Mouse (Mus musculus): ENCODE results near the gene Gstk1.

Gstk1 gene

DNA sequence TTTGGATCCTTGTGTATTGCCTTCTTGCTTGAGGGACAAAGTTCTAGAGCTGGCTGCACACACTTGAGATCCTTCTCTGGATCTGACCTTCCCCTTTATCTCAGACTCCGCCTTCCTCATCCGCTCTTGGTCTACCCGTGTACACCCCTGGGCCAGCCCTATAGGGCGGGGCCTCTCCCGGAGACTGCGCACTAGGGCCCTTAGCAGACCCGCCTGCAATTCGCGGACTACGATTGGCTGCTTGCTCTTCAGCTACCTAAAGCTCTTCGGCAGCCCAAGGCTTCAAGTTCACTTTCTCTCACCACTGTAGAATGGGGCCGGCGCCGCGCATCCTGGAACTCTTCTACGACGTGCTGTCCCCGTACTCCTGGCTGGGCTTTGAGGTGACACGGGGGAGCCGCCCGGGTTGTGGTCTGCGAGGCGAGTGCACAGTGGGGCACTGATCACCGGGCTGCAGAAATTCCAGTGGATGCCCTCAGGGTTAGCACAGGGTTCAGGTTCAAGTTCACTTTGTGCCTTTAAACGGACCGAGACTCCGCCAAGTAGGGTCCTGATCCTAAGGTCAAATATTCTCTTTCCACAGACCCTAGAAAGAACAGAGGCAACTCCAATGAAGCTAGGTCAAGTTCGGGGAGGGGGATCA lies at the start of gene Gstk1:
Gene Gstk1, plus strand, starts transcription at position 225 of the 643 bp plus-strand sequence.
- peak; percentile 92 to 94 for DNase-seq

DNA sequence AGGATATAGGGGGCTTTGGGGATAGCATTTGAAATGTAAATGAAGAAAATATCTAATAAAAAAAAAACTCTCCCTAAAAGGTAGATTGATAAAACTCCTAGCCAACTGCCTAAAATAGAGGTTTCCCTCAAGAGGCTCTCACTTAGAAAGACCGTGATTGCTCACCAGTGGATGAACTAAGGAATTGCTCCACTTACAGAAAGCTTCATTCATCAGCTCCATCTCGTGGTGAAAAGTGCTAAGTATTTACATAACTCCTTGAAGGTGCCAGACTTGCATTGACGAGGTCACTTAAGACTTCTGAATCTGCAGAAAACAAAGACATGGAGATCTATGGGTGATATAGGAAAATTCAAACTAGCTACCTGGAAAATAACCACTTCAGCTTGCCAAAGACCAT lies 48.0 kb upstream of the Gstk1 start:
- no peak for DNase-seq

DNA sequence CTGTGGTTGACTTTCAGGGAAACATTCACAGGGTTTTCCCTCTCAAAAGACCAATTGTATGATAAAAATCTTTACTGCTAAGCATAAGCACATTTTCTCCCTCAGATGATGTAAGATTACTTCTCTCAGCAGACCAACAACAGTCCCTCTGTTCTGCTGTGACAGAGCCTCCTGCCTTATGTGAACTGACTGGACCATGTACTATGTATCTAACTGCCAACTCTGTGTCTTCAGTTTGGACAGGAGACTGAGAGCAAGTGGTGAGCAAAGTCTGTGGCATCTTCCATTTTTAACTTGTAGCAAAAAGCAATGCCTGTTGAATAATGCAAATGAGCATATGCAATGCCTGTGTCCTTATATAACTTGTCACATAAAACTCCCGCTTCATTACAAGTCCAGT lies 46.2 kb upstream of the Gstk1 start:
- DNase-seq = no peak

DNA sequence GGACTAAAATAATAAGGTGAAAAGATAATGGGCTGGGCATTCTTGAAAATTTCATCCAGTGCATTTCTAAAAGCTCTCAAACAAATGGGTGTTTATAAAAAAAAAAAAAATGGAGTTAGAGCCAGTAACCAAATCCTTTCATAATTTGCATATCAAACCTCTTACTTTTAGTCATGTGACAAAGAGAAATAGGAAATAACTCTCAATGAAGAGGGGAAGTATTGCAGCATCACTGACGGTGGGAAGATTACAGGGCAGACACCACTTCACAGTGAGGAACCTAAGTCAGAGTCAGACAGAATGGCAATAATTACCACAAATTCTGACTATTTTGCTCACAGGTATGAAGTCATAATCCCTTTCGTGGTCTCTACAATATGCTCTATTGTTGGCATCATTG lies 30.7 kb upstream of the Gstk1 start, which contains the start of gene Tas2r144:
Gene Tas2r144, plus strand, starts transcription at position 301 of the 400 bp plus-strand sequence.
- DNase-seq = no peak

DNA sequence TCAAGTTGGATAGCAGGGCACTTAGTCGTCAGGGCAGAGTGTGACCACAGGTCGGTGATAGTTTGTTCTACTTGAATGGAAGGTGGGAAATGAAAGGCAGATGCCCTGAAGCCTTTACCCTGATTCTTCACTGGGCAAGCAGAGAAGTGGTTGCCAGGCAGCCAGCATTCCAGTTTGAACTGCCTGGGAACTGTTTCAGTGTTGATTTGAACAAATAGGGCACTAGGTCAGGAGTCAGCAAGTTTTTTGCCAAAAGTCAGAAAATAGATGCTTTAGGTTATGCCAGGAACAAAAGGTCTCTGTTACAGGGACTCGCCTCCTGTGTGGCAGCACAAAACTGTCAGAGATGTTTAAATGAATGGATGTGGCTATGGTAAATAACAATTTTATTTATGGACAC lies 23.4 kb upstream of the Gstk1 start:
- DNase-seq = no peak

DNA sequence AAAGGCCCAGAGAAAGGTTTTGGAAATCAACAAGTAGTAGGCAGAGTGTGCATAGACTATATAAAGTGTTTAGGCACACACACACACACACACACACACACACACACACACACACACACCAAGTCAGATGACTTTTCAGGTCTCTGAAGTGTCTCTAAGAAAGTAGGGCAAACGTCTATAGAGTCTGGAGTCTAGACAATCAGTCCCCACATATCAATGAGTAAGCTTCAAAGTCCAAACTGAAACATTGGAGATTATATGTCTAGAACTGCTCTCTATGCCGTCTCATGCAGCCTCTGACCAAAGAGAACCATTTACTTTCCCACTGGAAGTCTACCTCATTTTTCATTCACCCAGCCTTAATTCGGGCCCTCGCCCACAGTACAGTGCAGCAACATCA lies 20.7 kb upstream of the Gstk1 start:
- DNase-seq = no peak

DNA sequence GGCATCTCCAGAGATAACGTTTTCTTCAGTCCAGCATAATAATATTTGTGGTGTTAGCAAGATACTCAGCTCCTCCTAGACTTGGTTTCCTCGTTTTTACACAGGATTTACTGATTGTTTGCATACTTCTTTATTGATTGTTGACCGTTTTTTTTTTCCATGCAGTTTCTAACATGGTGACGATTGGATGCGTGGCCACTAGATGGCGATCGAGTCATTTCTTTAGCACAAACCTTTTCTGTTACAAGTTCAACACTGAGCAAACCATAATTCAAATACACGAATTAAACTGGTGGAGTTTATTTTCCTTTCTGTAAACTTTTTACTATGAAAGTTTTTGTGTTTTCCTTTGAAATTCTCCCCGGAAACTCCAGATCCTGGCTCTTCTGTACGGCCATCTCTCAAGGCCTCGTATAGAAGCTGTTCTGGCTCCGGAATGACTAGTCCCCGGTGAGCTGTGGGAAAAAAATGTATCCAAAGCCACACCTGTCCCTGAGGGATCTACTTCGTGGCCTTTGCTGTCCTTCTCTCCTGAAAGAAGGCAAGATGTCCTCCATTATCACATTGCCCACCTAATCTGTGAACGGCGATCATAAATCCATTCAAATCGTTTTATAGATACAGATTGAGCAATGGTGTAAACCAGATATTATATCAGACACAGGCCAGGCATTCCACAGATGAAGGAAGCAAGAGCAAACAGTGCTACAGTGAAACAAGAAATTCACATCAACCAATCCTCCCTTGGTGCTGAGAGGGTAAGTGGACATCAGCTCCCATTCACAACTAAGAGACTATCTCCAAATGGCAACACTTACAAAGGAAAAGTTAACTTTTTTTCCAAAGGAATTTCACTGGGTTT lies 18.3 kb upstream of the Gstk1 start:
- peak; percentile 53 to 69 for DNase-seq

DNA sequence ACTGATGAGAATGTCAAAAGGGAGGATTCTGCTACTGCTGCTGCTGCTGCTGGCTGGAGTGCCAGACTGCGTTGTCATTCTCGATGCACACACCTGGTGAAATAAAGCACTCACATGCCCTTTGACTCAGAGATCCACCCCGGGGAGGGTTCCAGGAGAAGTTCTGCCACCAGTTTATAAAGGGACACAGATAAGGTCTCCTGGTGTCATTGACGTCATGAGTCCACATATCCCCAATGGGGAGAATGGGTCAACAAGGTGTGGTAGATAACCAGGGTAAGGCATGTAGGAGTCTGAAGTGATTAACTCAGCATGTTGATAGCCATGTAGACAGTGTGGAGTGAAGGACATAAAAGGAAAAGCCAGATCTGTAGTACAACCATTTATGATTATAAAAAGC lies 16.1 kb upstream of the Gstk1 start:
- no peak for DNase-seq

DNA sequence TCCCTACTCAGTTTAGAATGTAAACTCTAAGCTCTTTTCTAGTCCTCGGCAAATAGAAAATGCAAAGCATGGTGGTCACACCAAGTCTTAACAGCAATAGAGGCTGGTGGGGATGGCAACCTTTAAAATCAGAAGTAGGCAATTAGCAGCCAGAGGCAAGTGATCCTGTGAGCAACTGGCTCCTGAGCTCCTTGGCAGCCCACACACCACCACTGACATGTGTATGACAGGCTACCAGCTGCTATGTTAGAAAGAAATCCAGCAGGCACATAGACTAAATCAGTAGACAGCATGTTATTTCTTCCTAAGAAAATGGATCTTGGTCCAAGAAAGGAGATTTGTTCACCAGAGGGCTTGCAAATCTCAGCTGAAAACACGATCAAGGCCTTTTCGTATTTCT lies 14.5 kb upstream of the Gstk1 start:
- no peak for DNase-seq

DNA sequence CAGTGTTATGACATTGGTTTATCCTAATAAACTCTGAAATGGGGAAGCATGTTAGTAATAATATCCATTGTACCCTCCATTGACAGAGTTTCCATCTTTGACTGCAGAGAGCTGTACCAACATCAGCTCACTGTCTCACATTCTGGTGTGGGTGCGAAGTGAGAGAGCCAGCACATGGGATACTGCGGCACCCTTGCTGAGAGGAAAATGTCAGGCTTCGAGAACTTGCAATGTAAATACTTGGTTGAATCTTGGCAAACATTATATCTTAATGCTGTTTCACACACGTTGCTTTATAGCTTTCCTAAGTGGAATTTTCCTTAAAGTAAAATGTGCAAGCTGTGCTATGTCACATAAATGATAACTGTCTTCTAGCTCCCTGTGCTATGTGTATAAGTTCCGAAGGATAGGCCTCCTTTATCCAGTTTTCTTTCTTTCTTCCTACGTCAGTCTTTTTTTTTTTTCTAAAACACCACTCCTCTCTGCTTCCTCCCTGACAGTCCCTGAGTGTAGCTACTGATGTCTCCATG lies 8.4 kb upstream of the Gstk1 start:
- DNase-seq = no peak

DNA sequence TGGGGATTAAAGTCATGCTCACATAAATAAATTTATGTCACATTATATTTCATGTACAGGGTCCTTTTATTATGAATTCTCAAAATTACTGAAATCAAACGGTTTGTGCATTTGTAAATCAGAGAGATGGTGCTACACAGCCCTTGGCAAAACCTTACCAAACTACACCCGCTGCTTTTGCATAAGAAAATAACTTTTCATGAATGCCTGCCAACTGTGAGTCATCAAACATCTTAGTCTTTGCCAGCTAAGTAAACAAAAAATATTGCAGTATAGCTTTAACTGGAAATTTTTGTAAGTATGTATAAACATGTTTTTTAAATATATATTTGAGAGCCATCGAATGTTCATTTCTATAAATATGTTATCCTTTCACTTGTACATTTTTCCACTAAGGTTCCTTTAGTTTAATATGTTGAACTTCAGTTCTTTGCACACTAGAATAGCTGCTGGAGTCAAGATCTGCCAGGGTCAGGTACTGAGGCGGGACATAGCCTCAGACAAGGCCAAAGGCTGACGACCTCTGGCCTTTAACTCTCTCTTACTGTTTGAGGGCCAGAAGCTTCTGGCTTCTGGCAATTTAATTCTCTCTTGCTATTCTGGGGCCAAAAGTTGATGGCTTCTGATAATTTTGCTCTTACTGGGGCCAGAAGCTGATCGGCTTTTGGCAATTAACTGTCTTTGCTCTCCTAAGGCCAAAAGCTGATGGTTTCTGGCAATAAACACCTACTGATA lies 4.3 kb upstream of the Gstk1 start:
- DNase-seq = peak in 1 of 2 experiments; percentile 66

DNA sequence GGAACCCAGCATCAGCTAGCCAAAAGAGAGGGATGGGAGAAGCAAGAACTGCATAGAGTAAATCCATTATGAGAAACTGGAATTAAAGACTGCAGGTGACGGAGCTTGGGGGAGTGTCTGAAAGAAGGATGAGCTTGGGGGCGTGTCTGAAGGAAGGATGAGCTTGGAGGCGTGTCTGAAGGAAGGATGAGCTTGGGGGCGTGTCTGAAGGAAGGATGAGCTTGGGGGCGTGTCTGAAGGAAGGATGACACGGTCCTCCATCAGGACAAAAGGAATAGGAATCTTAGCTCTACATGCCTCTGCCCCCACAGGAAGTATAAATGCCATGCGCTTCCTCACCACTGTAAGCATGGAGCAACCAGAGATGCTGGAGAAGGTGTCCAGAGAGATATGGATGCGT lies 1.4 kb downstream of the Gstk1 start:
- DNase-seq = peak; percentile 21 to 24

DNA sequence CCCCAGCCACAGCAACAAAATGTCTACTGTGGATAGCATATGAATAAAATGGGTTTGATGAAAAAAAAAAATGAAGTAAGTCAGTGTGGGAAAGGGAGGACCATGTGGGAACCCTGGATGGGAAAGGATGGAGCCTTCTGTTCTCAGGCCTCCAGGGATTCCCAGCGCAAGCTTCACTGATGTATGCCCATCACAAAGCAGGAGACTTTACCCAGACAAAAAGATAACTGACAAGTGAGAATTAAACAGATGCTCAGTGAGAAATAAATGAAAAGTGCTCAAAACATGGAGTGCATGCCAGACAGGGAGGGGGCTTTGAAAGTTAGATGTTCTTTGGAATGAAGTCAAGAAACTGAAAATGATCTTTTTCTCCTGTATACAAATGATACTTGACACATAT lies 2.2 kb downstream of the Gstk1 start:
- no peak for DNase-seq

DNA sequence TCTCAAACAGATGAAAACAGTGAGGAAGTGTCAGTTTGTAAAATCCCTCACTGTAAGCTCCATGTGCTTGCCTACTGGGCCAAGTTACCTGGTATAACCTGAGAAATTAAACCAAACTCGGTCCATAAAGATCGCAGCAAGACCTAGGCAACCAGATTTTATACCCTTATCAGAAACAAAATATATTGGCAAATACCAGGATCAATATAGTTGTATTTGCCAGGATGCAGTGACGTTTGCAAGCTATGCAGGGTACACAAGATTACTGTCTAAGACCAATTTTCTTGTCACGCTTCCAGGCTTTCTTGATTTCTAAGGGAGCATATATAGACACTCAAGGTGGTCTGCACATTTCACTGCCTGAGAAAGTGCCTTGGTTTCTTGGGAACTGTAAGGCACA lies 6.1 kb downstream of the Gstk1 start:
- no peak for DNase-seq

DNA sequence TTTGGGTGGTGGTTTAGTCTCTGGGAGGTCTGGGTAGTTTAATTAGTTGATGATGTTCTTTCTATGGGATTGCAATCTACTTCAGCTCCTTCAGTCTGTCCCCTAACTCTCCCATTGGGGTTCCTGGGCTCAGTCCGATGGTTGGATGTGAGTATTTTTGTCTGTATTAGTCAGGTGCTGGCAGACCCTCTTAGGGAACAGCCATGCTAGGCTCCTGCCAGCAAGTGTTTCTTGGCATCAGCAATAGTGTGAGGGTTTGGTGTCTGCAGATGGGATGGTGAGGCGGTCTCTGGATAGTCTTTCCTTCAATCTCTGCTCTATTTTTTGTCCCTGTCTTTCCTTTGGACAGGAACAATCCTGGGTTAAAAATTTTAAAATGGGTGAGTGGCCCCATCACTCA lies 7.4 kb downstream of the Gstk1 start:
- DNase-seq = no peak

DNA sequence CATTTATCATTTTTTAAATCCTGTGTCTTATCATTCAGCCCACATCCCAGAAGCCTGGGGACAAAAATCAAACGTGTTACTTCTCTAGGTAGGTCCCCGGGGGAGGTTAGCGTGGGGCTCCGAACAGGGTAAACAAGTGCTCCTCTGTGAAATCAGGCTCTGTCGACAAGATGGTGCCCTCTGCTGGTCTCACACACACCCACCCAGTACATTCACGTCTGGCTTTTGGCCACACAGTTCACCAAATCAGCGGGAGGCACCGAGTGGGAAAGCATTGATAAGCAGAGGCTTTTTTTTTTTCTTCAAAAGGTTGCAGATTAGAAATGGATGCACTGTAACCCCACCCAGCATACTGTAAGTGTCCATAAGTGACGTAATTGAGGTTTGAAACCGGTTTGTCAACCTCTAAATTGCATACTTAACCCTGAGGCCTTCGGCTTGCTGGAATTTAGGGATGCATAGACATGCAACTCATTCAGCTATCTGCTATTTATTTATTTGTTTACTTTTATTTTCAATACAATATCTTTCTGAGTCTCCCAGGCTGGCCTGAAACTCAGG lies 11.6 kb downstream of the Gstk1 start:
- peak; percentile 69 to 77 for DNase-seq

DNA sequence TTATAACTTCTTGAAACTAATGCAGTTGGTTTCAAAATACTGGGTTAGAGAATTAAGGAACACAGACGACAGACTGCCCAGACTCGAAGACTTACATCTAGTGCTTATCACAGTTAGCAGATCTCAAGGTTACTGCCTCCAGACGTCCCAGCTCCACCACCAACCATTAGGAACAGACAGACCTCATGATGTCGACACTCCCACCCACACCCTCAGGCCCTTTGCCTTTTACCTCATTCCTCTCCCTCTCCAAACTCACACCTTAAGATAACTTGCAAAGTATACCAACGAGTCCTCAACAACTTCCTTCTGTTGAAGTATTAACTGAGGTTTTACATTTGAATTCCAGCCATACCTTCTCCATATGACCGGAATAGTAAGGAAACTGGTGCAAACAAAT lies 14.7 kb downstream of the Gstk1 start:
- DNase-seq = peak; percentile 63 to 78

DNA sequence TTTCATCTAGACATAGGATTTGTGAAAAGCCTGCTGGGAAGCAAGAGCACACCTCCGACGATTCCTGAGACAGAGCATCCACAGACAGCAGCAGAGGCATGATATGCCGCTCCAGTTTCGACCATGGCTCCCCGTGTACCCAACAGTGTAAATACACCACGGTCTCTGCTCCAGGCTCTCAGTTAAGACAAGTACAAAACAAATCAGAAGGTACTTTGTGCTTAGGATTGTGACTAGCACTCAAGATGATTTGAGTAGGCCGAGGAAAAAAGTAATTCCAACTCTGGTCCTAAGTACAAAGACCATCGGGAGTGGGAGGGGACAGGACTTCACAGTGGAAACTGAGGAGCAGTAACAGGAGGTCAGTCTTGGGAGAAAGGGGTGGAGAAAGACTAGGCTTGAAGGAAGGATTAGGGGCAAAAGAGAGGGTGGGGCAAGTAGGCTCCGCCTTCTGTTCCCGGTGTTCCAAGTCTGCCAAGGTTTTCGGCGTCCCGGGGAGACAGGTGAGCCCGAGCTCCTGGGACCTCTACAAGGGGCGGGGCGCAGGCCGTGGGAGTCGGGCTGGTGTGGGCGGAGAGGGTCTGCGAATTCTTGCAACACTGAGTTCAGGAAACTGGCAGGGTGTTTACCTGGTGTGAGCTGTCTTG lies 15.9 kb downstream of the Gstk1 start, which contains the start of gene Tmem139:
Gene Tmem139, plus strand, starts transcription at position 447 of the 647 bp plus-strand sequence.
- peak; percentile 85 to 92 for DNase-seq

DNA sequence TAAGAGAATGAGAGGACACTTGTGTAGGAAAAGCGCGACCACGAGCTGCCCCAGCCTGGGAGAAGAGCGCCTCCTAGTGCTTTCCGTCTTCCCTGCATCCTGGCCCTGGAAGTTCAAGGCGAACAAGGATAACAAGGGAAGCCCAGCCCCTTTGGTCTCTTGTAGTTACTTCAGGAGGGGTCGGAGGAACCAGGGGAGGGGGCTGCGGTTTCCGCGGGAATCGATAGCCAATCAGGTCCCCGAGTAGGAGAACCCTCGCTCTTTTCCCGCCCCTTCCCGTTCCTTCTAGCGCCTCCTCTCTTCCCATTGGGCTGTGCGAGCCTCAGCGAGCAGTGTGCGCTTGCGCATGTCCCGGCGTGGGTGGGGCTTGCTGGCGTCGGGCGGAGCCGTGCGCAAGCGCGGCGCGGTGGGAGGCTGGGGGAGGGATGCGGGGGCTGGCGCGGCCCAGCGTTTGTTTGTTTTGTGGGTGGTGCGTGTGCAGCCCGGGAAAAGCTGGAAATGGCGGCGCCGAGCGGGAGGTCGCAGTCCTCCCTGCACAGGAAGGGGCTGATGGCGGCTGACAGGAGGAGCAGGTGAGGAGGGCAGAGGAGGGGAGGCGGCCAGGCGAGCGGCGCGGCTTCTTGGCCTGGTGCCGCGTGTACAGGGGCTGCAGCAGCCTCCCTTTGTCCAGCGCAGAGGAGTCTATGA lies 19.0 kb downstream of the Gstk1 start, which contains the start of gene Casp2:
Gene Casp2, plus strand, starts transcription at position 360 of the 687 bp plus-strand sequence.
- DNase-seq = peak; percentile 99

DNA sequence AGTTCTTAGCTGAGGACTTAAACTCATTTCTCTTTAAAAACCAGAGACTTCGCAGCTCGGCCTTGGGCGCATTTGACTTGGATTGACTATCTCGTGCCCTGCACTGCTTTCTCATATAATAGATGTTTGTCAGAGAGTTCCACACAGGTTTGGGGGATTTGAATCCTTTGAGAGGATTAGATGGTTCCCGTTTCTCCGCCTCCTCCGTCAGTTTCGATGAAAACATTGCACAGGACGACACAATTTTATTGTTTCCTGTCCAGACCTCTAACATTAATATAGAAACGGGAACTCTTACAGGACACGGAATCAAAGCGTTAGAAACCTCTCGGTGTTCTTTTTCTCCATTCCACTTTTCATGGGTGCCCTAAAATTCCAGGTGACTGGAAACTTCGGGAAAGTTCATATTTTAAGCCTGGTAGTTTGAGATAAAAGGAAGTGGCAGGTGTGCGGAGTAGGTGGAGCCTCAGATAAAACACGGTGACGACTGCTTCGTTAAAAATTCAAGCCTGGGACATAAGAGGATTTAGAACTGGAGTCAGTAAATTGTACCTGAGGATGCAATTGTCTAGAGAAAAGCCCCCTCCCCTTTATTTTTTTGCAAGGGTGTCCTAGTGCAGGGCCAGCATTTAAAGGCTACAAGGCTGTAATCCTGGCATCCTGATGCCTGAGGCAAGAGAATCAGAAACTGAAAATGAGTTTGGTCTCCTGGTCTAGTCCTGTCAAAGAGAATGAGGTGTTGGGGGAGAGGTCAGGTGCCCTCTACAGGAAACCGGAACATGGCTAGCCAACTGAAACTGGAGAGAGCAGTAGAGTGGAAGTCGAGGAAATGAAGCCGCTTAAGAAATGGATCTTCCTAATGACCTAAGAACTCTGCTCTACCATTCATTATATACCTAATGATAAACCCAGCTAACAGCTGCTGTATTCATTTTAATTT lies 19.9 kb downstream of the Gstk1 start:
- peak in 1 of 2 experiments; percentile 35 for DNase-seq

All from lung, adult 18-20 months (tissue).